In the genomic region with DNA sequence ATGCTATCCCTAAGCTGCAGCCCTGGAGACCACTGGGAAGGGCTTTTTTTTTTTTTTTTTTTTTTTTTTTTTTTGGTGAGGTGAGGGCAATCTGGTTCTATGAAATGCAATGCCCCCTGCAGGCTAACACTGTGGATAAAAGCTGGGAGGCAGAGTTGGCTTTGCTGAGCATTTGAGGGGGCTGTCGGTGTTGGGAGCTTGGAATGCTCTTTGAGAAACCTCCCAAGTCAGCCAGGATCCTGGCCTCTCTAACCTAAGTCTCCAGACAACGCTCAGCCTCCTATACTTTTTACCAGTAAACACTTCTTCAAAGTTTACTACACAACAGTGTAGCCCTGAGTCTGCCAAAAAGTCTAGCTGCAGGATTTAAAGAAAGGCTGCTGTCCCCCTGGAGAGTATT, we compare ENCODE assay signal across 8 mouse cellular contexts.
DNase-seq lines count a peak whose midpoint lies in the region; ATAC-seq and TF ChIP-seq lines count a peak whose summit lies in the region.

No protein-coding gene starts in this region.

- WGBS in bone marrow, adult 2 months, result 18% methylated on average over 2 of the region's 2 CpGs
- WGBS in forebrain, embryonic 15.5 days, result 12% methylated on average over 2 of the region's 2 CpGs
- WGBS in intestine, embryonic 16.5 days, result 28% methylated on average over 2 of the region's 2 CpGs
- 4% methylated on average over 2 of the region's 2 CpGs for WGBS in liver, embryonic 16.5 days (ENCODE audit: insufficient replicate concordance)

- no peaks in the 10 kb centered on the region for H3K36me3 ChIP-seq in forebrain, embryonic 15.5 days
- H3K36me3 ChIP-seq in intestine, embryonic 16.5 days (ENCODE audit: control insufficient read depth, insufficient read depth, low read length), result no peaks in the 10 kb centered on the region
- H3K36me3 ChIP-seq in liver, embryonic 16.5 days (ENCODE audit: control insufficient read depth, insufficient read depth), result no peaks in the 10 kb centered on the region

- no peaks in the 10 kb centered on the region for H3K9me3 ChIP-seq in forebrain, embryonic 15.5 days
- no peaks in the 10 kb centered on the region for H3K9me3 ChIP-seq in intestine, embryonic 16.5 days (ENCODE audit: control insufficient read depth, low read length)
- H3K9me3 ChIP-seq in liver, embryonic 16.5 days (replicated peaks; ENCODE audit: control insufficient read depth, low read length), result no peaks in the 10 kb centered on the region

- peaks cover 6% of the 10 kb centered on the region; the same call in 1 of the 2 replicates for H3K27me3 ChIP-seq in forebrain, embryonic 15.5 days
- no peaks in the 10 kb centered on the region for H3K27me3 ChIP-seq in intestine, embryonic 16.5 days (replicated peaks; ENCODE audit: control insufficient read depth, insufficient read depth, low read length)
- 0 out of 2 replicates have a peak, but pooled peaks cover 3% of the 10 kb centered on the region for H3K27me3 ChIP-seq in liver, embryonic 16.5 days (ENCODE audit: control insufficient read depth, insufficient read depth, low read depth, low read length)

- TF ChIP-seq POLR2A in bone marrow, adult 2 months (IDR thresholded peaks at IDR 0.05; ENCODE audit: borderline replicate concordance, control insufficient read depth, low read depth, low read length), result no peak

- ATAC-seq in forebrain, embryonic 15.5 days (replicated peaks), result no peak
- ATAC-seq in intestine, embryonic 16.5 days, result no peak
- ATAC-seq in liver, embryonic 16.5 days (ENCODE audit: low read depth), result no peak

- peak overlapping the region; percentile 50 for H3K4me3 ChIP-seq in bone marrow, adult 2 months (replicated peaks; ENCODE audit: control insufficient read depth, low read depth, low read length)
- peak overlapping the region; percentile 82 for H3K4me3 ChIP-seq in forebrain, embryonic 15.5 days
- peak overlapping the region; percentile 69 for H3K4me3 ChIP-seq in intestine, embryonic 16.5 days (ENCODE audit: low read length)
- peak overlapping the region; percentile 63 for H3K4me3 ChIP-seq in liver, embryonic 16.5 days (ENCODE audit: low read depth, low read length)

- peak overlapping the region; percentile 89 for H3K4me2 ChIP-seq in forebrain, embryonic 15.5 days (replicated peaks)
- peak overlapping the region; percentile 88; the same call in 1 of the 2 replicates for H3K4me2 ChIP-seq in intestine, embryonic 16.5 days (ENCODE audit: low read depth, low read length)
- H3K4me2 ChIP-seq in liver, embryonic 16.5 days (ENCODE audit: low read depth, low read length), result peak overlapping the region; percentile 49

- peak overlapping the region; percentile 85; the same call in 1 of the 2 replicates for H3K9ac ChIP-seq in forebrain, embryonic 15.5 days (replicated peaks)
- 0 out of 2 replicates have a peak overlapping the region, but pooled peaks have one; percentile 73 for H3K9ac ChIP-seq in intestine, embryonic 16.5 days (ENCODE audit: low read depth, low read length)
- H3K9ac ChIP-seq in liver, embryonic 16.5 days (ENCODE audit: low read depth, low read length), result peak overlapping the region; percentile 28; the same call in 1 of the 2 replicates

- peak; percentile 31 for DNase-seq in kidney, adult 18-20 months
- no peak for DNase-seq in kidney, adult 11 months
- peak; percentile 34 for DNase-seq in right cerebral cortex, postnatal 4 days
- DNase-seq in MN1 (ENCODE audit: low spot score), result no peak

- no peak overlapping the region for H3K27ac ChIP-seq in bone marrow, adult 2 months (ENCODE audit: control insufficient read depth, insufficient read depth, low read depth, low read length, poor library complexity)
- H3K27ac ChIP-seq in forebrain, embryonic 15.5 days (replicated peaks), result no peak overlapping the region
- no peak overlapping the region for H3K27ac ChIP-seq in intestine, embryonic 16.5 days (ENCODE audit: low read length)
- no peak overlapping the region for H3K27ac ChIP-seq in liver, embryonic 16.5 days (ENCODE audit: low read length)

- no peak for TF ChIP-seq CTCF in bone marrow, adult 2 months (IDR thresholded peaks at IDR 0.05; ENCODE audit: control insufficient read depth, insufficient read depth, low read length)

- H3K4me1 ChIP-seq in bone marrow, adult 2 months (ENCODE audit: control insufficient read depth, insufficient read depth, low read length), result no peaks in the 10 kb centered on the region
- H3K4me1 ChIP-seq in forebrain, embryonic 15.5 days, result peaks cover 24% of the 10 kb centered on the region
- no peaks in the 10 kb centered on the region for H3K4me1 ChIP-seq in intestine, embryonic 16.5 days (ENCODE audit: control insufficient read depth, insufficient read depth, low read length)
- H3K4me1 ChIP-seq in liver, embryonic 16.5 days (ENCODE audit: control insufficient read depth, low read depth, low read length), result no peaks in the 10 kb centered on the region; the same call in 1 of the 2 replicates

Comparison
In these comparisons a context has a peak if more than half of its experiments do, and no peak if none do; other contexts are left out.
1. DNase-seq: peak in kidney, adult 18-20 months (single experiment) and right cerebral cortex, postnatal 4 days (single experiment); none in kidney, adult 11 months (single experiment) and MN1 (single experiment).
2. H3K9ac ChIP-seq: peak in every context shown above with its lines; median percentile 85 in forebrain, embryonic 15.5 days; 73 in intestine, embryonic 16.5 days; 28 in liver, embryonic 16.5 days.
3. Peak in every context shown above with its lines, with median percentiles within 50 percentile points of each other: H3K4me3 ChIP-seq and H3K4me2 ChIP-seq.